Mouse (Mus musculus) limb, embryonic 10.5 days (tissue): ENCODE data around the gene Rnf32. TPM values are rescaled to one million over a fixed set of nuclear protein-coding genes. Genes with fewer than 3 reads are reported as not detected.
A peak's percentile ranks its signal among the peaks of the same experiment; 100 is the strongest.

Source experiments
- DNase-seq: peaks from one replicate; pipeline ENCODE4 v3.0.0-alpha.2; 2017; ENCODE audit warnings: low spot score
- H3K27ac ChIP-seq: fragments of 300-500 bp; sonication (generic); 2 replicates; pipeline ENCODE4 v1.5.1; 2016; ENCODE audit warnings: mild to moderate bottlenecking
- H3K27me3 ChIP-seq: fragments of 300-500 bp; sonication (generic); 2 replicates; pipeline ENCODE4 v1.6.1; 2016; ENCODE audit warnings: low read depth, mild to moderate bottlenecking; ENCODE audit not compliant: poor library complexity, severe bottlenecking
- H3K36me3 ChIP-seq: fragments of 300-500 bp; sonication (generic); 2 replicates; pipeline ENCODE4 v1.6.1; 2016; ENCODE audit warnings: mild to moderate bottlenecking, moderate library complexity
- H3K4me1 ChIP-seq: fragments of 300-500 bp; sonication (generic); 2 replicates; pipeline ENCODE4 v1.6.1; 2016
- H3K4me3 ChIP-seq: fragments of 300-500 bp; sonication (generic); 2 replicates; pipeline ENCODE4 v1.5.1; 2016; ENCODE audit warnings: mild to moderate bottlenecking, moderate library complexity
- H3K9me3 ChIP-seq: fragments of 300-500 bp; sonication (generic); replicated peaks from 2 replicates; pipeline ENCODE4 v1.6.1; 2016; ENCODE audit warnings: mild to moderate bottlenecking
- WGBS: fragments of 180-500 bp; shearing (Covaris S2); methylation state at CpG from one replicate; pipeline ENCODE4 v1.1.7; 2016; 5-methylcytosine and 5-hydroxymethylcytosine counted together
- polyA plus RNA-seq: library from polyadenylated mRNA; unstranded; fragments of >200 nt; fragmentation: Nextera tagmentation; extraction: Ambion mirVana; gene quantifications from 2 replicates; pipeline ENCODE4 v1.2.1, GENCODE M21; 2016

Gene Rnf32
- polyA plus RNA-seq, result 2.6 and 3.5 TPM in 2 replicates

DNA sequence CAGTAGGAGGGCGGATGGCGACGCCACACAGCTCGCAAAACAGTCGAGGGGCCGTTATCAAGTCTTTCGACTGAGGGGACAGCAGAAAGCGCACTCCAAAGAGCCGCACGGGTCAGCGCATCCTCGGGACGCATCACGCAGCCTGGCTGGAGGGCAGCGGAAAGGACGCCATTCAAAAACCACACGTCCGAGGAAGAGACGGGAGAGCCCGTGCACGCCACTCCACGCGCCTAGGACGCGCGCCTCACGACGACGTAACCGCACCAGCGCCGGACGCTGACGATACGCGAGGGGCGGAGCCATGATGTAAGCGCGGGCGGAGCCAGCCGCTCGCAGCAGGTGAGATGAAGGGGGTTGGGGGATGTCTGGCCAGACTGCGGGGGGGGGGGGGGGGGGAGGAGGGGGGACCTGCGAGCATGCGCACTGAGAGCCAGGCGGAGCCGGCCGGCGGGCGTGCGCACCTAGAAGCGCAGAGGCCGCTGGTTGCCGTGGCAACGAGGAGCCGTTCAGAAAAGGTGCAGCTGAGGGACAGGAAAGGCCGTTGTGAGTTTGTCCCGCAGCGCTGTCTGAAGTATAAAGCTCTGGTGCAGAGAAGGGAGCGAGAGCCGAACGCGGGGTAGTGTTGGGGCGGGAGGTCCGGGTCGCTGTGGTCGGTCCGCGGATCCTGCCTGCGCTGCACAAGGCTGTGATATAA, at the start of gene Rnf32:
TSS of gene Rnf32 (plus strand) at position 423 of the 694 bp plus-strand sequence.
- Histone ChIP-seq H3K4me3 (peak within 1 kb of the TSS; percentile 60), H3K36me3 (no peaks in the 10 kb centered on the region), H3K9me3 (no peaks in the 10 kb centered on the region), H3K4me1 (peaks cover 9% of the 10 kb centered on the region; the same call in 1 of the 2 replicates), H3K27ac (peak within 1 kb of the TSS; percentile 90), H3K27me3 (no peaks in the 10 kb centered on the region)
- under 1% methylated on average over 69 of the region's 70 CpGs for whole genome bisulfite sequencing
- DNase-seq, result peak; percentile 95

DNA sequence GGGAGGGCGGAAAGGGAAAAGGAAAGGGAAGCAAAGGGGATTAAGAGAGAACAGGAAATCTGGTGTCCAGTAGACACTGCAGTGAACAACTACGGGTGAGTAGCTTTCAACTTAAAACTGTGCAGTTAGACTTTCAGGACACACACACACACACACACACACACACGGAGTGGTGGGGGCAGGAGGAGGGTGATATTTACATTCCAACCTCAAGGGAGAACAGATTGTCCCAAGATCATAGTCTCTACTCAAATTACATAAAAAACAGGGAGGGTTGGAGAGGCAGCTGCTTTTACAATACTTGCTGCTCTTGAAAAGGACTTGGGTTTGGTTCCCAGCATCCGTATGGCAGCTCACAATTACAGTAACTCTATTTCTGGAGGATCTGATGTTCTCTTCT, 45.6 kb upstream of the Rnf32 start:
- Histone ChIP-seq H3K27ac (no peak overlapping the region), H3K36me3 (no peaks in the 10 kb centered on the region), H3K4me1 (no peaks in the 10 kb centered on the region), H3K27me3 (no peaks in the 10 kb centered on the region), H3K9me3 (no peaks in the 10 kb centered on the region), H3K4me3 (no peak overlapping the region)
- 71% methylated on average over 4 of the region's 4 CpGs for WGBS
- no peak for DNase-seq

- Histone ChIP-seq H3K36me3 (no peaks in the 10 kb centered on the region), H3K27me3 (no peaks in the 10 kb centered on the region), H3K27ac (no peak overlapping the region), H3K9me3 (no peaks in the 10 kb centered on the region), H3K4me3 (no peak overlapping the region), H3K4me1 (no peaks in the 10 kb centered on the region)
- WGBS, result 71% methylated on average over 1 of the region's 1 CpGs
- DNase-seq, result no peak
Observed at GRCm38 (mm10) chr5:29159849-29160248, 35.9 kb upstream of the Rnf32 start.

DNA sequence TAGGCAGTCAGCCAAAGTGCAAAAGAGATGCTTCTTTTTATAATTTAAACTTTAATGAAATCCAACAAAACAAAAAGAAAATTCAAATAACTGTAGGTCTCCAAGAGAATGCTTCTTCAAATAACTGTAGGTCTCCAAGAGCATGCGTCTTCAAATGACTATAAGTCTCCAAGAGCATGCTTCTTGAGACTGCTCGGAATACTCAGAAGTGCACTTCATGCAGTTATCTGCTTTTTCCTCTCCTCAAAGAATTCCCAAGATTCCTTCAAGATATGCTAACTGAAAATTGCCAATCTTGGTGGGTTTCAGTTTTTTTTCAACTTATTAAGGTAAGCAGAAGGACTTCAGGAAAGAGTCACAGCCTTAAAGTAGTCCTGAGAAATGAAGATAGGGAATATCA, 28.8 kb upstream of the Rnf32 start:
- no peak for DNase-seq
- no peaks in the 10 kb centered on the region for H3K4me1 ChIP-seq
- WGBS, result 88% methylated on average over 2 of the region's 2 CpGs
- no peaks in the 10 kb centered on the region for H3K36me3 ChIP-seq
- H3K9me3 ChIP-seq, result no peaks in the 10 kb centered on the region
- H3K27me3 ChIP-seq, result no peaks in the 10 kb centered on the region
- no peak overlapping the region for H3K27ac ChIP-seq
- H3K4me3 ChIP-seq, result no peak overlapping the region

GRCm38 (mm10) chr5:29170193-29170592, 25.6 kb upstream of the Rnf32 start:
- H3K4me3 ChIP-seq, result no peak overlapping the region
- no peaks in the 10 kb centered on the region for H3K36me3 ChIP-seq
- H3K4me1 ChIP-seq, result no peaks in the 10 kb centered on the region
- H3K27ac ChIP-seq, result no peak overlapping the region
- WGBS, result 85% methylated on average over 6 of the region's 6 CpGs
- no peaks in the 10 kb centered on the region for H3K9me3 ChIP-seq
- no peaks in the 10 kb centered on the region for H3K27me3 ChIP-seq
- no peak for DNase-seq

- Histone ChIP-seq H3K4me1 (no peaks in the 10 kb centered on the region), H3K27me3 (no peaks in the 10 kb centered on the region), H3K9me3 (no peaks in the 10 kb centered on the region), H3K27ac (no peak overlapping the region), H3K36me3 (no peaks in the 10 kb centered on the region), H3K4me3 (no peak overlapping the region)
- no peak for DNase-seq
Observed at GRCm38 (mm10) chr5:29171165-29171564, 24.6 kb upstream of the Rnf32 start.

DNA sequence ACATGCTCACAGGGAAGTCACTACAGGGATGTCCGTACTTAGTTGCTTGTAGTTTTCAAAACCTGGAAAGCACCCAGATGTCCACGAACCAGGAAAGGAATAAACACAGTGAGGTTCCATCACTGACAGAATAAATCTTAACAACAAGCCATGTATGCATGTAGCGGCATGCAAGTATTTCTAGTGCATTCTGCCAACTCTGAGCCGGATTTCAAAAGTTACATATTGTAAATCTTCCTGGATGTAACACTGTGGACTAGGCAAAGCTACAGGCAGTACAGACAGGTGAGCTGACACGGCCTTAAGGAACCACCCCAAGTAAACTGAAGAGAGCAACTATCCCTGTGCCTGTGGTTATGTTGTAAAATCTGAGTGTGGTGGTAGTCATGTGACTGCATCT, 9.0 kb upstream of the Rnf32 start:
- Histone ChIP-seq H3K9me3 (no peaks in the 10 kb centered on the region), H3K36me3 (no peaks in the 10 kb centered on the region), H3K4me3 (no peak overlapping the region), H3K27ac (no peak overlapping the region), H3K4me1 (no peaks in the 10 kb centered on the region), H3K27me3 (no peaks in the 10 kb centered on the region)
- WGBS, result 88% methylated on average over 5 of the region's 5 CpGs
- DNase-seq, result no peak

- H3K4me1 ChIP-seq, result peaks cover 9% of the 10 kb centered on the region; the same call in 1 of the 2 replicates
- DNase-seq, result no peak
- H3K27ac ChIP-seq, result peak overlapping the region; percentile 90
- peak overlapping the region; percentile 60 for H3K4me3 ChIP-seq
- no peaks in the 10 kb centered on the region for H3K36me3 ChIP-seq
- no peaks in the 10 kb centered on the region for H3K9me3 ChIP-seq
- H3K27me3 ChIP-seq, result no peaks in the 10 kb centered on the region
- WGBS, result 4% methylated on average over 9 of the region's 9 CpGs
Observed at GRCm38 (mm10) chr5:29195231-29195569, 592 bp upstream of the Rnf32 start.

DNA sequence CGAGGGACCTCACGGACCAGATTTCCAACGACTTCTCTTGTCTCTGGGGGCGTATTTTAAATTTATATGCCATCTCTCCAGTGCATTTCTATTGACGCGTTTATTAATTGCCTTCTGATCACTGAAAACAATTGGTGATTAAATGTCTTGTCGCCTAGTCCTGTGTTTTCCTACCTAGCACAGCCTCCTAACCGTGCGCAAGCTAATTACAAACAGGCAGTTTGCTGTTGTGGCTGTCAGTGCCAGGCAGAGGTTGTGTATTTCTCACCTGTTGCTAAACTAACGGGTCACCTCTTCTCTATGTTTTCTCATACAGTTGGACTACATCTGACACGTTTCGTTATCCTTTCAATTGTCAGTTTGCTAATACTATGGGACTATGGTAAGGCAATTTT, 469 bp downstream of the Rnf32 start:
- H3K9me3 ChIP-seq, result no peaks in the 10 kb centered on the region
- DNase-seq, result no peak
- H3K4me3 ChIP-seq, result peak overlapping the region; percentile 60
- H3K27ac ChIP-seq, result peak overlapping the region; percentile 90
- WGBS, result 11% methylated on average over 12 of the region's 12 CpGs
- H3K4me1 ChIP-seq, result peaks cover 9% of the 10 kb centered on the region; the same call in 1 of the 2 replicates
- H3K36me3 ChIP-seq, result no peaks in the 10 kb centered on the region
- no peaks in the 10 kb centered on the region for H3K27me3 ChIP-seq

- 85% methylated on average over 4 of the region's 4 CpGs for WGBS
- H3K36me3 ChIP-seq, result no peaks in the 10 kb centered on the region
- H3K27me3 ChIP-seq, result no peaks in the 10 kb centered on the region
- no peaks in the 10 kb centered on the region for H3K9me3 ChIP-seq
- H3K4me1 ChIP-seq, result peaks cover 9% of the 10 kb centered on the region; the same call in 1 of the 2 replicates
- DNase-seq, result no peak
- no peak overlapping the region for H3K27ac ChIP-seq
- no peak overlapping the region for H3K4me3 ChIP-seq
Observed at GRCm38 (mm10) chr5:29197187-29197586, 1.4 kb downstream of the Rnf32 start.

- DNase-seq, result no peak
- no peaks in the 10 kb centered on the region for H3K36me3 ChIP-seq
- no peak overlapping the region for H3K27ac ChIP-seq
- no peak overlapping the region for H3K4me3 ChIP-seq
- 79% methylated on average over 4 of the region's 4 CpGs for WGBS
- H3K27me3 ChIP-seq, result no peaks in the 10 kb centered on the region
- peaks cover 9% of the 10 kb centered on the region; the same call in 1 of the 2 replicates for H3K4me1 ChIP-seq
- no peaks in the 10 kb centered on the region for H3K9me3 ChIP-seq
Observed at GRCm38 (mm10) chr5:29198960-29199488, 3.2 kb downstream of the Rnf32 start.

DNA sequence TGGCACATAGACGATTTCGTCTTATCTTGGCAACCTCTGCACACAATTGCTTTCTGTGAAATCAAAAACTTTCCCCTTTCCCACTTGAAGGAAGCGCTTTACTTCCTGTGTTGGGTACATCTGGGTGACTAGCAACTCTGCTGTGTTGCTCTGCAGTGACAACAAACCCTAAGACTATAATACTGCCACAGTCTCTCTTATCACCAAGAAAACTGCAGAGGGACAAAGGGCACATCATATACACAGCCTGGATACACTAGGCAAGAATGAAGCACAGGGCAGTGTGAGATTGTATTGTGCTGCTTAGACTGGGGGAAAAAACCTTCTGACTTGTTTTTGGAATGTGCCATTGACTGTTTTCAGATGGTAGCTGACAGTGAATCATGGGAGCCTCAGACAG, 4.1 kb downstream of the Rnf32 start:
- 88% methylated on average over 3 of the region's 3 CpGs for WGBS

DNA sequence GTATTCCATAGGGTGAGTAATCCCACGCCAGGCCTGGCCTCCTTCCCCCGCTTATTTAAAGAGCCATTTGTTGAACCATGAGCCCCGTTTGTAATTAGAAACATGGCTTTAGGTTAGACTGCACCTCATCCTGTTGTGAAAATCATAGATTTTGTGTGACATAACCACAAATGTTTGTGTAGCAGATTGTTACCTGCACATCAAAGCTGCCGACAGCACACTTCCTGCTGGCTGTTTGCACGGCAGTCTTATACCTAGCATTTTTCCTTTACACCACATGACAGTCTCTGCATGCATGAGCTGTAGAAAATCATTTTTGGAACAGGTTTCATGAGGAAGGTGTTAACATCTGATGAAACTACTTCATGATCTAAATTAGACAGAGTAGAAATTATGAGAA, 9.9 kb downstream of the Rnf32 start:
- no peaks in the 10 kb centered on the region for H3K36me3 ChIP-seq
- H3K9me3 ChIP-seq, result no peaks in the 10 kb centered on the region
- H3K27ac ChIP-seq, result no peak overlapping the region
- H3K27me3 ChIP-seq, result no peaks in the 10 kb centered on the region
- H3K4me3 ChIP-seq, result no peak overlapping the region
- no peaks in the 10 kb centered on the region for H3K4me1 ChIP-seq
- DNase-seq, result no peak
- 72% methylated on average over 5 of the region's 5 CpGs for WGBS

More for the DNA sequence above, 4.1 kb downstream of the Rnf32 start:
- Histone ChIP-seq H3K36me3 (no peaks in the 10 kb centered on the region), H3K4me1 (peaks cover 9% of the 10 kb centered on the region; the same call in 1 of the 2 replicates), H3K4me3 (no peak overlapping the region), H3K27me3 (no peaks in the 10 kb centered on the region), H3K9me3 (no peaks in the 10 kb centered on the region), H3K27ac (no peak overlapping the region)
- DNase-seq, result no peak
